Mouse (Mus musculus) kidney, adult 9 months (tissue): ENCODE results near the gene Nicn1.
"Not testable (repeated sequence)": the region's sequence is repeated elsewhere in the genome, so short reads cannot be mapped to it uniquely, and the experiment has no call there.

Source experiments
- DNase-seq: peaks from one replicate; pipeline ENCODE4 v3.0.0; 2022

The Nicn1 gene

DNA sequence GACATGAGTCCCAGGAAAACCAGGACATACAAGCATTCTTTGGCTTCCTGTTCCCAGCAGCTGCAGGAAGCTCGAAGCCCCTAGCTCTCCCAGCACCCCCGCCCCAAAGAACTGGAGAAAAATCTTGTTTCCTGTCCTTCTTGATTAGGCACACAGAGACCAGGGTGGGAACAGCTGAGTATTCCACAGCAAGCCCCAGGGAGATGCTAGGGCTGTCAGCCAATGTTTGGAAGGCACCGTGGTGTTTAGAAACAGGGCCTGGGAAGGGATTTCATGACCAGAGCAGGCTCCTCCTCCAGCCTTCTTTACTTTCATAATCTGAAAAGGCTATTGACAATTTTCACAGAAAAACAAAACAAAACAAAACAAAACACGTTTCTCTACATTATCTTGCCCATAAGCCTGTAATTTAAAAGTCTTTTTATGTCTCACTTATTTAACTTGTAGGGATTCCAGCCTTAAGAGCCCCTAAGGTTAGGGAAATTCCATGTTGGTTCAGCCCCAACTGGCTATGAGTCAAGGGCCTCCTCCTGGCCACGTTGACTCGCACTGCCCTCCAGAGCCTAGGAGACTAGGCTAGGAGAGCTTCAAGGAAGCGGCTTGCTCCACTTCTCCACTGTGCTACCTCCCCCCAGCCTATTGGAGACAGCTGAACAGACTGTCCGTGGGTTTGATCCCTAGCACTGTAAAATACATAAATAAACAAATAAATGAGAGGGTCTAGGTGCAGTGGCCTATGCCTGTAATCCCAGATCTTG, 10.0 kb upstream of the Nicn1 start:
- peak; percentile 77 for DNase-seq

DNA sequence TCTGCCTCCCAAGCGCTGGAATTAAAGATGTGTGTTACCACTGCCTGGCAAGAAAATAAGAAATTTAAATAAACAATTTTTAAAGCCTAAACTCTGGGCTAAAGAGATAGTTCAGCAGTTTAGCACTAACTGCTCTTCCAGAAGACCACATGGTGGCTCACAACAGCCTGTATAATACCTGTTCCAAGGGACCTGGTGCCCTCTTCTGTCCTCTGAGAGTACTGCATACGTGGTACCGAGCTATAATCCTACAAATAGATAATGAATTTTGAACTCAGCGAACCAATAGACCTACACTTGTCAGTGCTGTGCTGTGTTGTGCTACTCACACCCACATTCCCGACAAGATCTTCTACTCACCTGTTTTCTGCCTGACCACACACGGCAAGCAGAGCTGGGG, 5.8 kb upstream of the Nicn1 start:
- DNase-seq = peak; percentile 90

DNA sequence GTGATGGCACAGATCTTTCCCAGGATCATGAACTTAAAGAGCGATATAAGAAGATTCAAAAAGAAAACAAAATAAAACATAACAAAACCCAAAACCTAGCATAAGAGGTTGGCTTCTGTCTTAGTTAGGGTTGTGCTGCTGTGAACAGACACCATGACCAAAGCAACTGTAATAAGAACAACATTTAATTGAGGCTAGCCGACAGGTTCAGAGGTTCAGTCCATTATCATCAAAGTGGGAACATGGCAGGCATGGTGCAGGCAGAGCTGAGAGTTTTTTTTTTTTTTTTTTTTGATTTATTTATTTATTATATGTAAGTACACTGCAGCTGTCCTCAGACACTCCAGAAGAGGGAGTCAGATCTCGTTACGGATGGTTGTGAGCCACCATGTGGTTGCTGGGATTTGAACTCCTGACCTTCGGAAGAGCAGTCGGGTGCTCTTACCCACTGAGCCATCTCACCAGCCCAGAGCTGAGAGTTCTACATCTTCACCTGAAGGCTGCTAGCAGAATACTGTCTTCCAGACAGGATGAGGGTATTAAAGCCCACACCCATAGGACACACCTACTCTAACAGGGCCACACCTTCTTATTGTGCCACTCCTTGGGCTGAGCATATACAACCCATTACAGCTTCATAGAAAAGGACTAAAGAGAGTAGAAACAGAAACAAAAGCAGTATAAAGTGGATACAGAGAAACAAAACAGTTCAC, 2.5 kb upstream of the Nicn1 start:
- DNase-seq = not testable (repeated sequence)

DNA sequence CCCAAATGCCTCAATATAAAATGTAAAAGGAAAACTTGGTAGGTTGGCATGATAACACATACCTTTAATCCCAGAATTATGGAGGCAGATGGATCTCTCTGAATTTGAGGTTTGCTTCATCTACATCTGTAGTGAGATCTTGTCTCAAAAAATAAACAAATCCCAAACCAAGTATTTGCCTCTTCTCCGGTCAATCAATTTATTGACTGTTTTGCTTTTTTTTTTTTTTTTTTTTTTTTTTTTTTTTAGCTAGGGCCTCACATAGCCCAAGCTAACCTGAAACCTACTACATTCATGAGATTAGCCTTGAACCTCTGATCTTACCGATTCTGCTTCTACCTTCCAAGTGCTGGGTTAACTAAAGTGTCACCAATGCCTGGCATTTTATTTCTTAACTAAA, 882 bp upstream of the Nicn1 start:
- no peak for DNase-seq

DNA sequence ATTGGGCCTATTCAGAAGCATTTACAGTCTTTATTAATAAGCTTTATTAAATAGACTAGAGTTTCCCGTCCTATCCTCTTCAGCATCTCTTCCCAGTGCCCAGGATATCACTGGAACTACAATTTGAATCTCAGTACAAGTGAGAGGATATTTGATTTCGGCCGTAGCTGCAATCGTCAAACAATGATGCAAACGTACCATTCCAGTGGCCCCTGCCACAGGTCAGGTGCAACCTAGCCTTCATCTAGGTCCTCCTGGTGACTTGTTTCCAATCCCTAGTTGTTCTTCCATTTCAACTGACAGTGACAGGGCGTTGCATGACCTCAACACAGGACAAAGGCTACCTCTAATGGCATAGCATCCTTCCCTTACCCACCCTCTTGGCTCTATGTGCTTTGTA, 544 bp downstream of the Nicn1 start:
- DNase-seq = no peak

DNA sequence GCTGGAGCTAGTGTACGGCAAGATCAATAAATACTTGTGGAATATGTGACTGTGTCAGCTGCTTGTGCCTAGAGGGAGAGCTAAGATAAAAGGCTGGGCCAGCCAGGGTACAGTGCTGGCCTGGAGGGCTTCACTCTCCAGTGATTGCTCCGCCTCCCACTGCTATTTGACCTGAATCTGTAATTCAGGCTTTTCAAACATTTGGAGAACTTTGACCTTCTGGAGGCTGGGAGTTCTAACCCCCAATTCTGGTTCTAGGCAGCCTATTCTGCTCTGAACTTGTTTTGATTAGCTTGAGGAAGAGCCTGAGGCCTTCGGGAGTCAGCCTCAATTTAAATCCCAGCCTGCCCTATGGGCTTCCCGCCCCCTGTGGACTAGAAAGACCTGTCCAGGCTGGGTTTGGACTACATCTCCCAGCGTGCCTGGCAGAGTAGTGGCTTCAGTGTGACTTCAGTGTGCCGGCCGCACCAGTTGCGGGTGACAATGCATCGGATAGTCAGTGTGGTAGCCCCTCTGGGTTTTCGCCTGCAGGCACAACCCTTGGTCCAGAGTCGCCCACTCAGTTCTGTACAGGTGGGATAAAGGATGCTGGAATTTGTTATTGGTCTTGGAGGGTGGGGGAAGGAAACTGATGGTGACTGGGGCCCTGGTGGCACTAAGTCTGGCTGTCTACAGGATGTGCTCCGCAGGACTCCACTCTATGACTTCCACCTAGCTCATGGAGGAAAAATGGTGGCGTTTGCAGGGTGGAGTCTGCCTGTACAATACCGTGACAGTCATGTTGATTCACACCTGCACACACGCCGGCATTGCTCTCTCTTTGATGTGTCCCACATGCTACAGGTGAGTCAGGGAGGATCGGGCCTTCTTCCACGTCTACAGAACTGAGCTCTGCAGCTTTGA, 6.5 kb downstream of the Nicn1 start, which contains the start of gene Amt:
TSS of gene Amt (plus strand) at position 401 of the 903 bp plus-strand sequence.
- DNase-seq = peak; percentile 96

DNA sequence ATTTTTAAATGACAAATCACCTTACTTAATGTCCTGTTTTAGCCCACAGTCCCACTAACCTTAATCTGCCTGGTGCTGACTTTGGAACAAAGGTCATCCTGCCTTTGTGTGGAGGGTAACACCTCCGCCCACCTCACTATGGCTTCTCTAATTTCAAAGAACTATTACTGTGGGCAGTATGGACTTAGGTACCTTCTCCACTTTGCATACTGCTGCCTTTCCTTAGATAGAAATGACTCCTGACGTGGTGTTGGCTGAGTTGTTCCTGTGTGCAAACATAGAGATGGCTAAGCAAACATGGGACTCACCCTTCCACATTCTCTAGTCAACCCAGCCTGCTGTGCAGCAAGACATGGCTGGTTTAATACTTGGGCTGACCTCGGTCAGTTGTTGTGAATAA, 11.6 kb downstream of the Nicn1 start:
- no peak for DNase-seq

DNA sequence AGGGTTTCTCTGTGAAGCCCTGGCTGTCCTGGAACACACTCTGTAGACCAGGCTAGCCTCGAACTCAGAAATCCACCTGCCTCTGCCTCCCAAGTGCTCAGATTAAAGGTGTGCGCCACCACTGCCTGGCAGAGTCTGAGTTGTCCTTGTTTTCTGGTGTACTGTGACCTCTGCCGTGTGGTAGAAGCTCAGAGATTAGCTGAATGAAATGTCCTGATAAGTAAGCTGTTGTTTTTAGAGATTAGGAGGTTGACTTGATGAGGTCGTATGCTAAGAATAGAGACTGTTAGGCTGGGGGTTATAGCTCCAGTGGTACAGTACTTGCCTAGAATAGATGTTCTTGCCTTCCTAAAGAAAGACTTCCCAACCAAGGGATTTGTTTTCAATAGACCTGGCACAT, 14.5 kb downstream of the Nicn1 start:
- DNase-seq = no peak

DNA sequence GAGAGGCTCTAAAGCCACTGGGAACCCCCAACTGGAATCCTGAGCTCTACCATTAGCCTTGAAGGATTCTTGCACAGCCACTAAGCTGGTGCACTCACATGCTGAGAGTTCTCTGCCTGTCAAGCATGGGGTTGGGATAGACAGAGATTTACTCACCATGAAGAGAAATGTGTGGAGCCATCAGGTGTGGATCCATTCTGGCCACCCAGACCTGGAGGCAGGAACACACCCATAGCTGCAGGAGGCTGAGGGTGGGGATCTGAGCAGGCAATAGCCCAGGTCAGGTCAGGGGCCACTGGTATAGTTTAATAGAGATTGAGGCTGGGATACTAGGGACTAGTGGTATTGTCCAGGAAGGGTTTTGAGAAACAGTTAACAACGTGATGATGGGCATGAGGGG, 14.9 kb downstream of the Nicn1 start:
- no peak for DNase-seq

DNA sequence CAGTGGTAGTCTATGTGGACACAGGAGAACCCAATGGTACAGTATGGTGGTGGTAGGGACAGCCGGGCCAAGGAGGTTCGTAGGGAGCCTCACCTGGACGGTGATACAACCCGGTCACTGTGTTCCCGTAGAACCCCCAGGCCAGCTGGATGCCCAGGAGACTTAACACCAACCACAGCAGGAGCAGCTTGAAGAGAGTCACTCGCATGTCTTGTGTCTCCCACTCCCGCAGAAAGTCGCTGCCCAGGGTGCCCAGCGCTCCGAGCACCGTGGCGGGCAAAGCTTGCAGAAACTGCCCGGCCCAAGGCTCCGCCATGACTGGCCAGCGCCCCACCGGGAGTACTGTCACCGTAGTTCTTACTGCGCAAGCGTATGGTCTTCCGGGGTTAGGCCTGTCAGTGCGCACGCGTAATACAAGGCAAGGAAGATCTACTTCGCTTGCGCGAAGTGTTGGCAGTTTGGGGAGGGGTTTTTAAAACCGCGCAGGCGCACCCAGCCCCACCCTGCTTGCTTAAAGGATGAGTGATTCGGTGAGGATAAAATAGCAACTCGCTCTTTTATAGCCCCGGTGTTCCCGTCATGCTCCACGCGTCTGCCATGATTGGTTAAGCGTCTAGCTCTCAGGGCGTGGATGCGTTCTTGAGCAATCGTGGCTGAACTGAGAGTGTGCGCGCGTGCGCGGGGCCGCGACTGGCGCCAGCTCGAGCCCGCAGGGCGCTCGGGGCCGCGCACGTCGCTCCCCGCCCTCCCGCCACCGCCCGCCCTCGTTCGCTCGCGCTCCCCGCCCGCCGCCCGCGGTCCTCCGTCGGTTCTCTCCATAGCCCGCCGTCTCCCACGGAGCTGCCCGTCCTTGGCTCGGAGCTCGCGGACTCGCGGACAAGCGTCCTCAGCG, 15.6 kb downstream of the Nicn1 start, which contains the start of the genes Rhoa and Tcta:
TSS of gene Rhoa (plus strand) at position 501 of the 892 bp plus-strand sequence.
TSS of gene Tcta (minus strand) at position 532 of the 892 bp plus-strand sequence.
- DNase-seq = peak; percentile 100

DNA sequence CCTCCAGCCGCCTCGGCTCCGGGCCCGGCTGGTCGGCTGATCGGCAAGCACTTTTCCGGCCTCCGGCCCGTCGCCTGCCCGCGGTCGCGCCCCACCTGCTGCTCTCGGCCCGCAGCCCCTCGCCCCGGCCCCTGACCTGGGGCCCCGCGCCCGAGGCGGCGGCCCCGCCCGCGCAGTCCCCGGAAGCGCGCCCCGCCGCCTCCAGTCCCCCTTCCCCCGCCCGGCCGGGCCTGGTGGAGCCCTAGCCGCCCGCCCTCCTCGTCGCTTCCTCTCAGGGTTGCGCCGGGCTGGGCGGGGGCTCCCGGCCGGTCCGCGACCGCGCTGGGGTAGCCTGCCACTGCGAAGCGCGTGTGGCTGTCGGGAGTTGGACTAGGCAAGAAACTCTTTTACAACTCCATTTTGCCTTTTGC, 16.3 kb downstream of the Nicn1 start:
- DNase-seq = peak; percentile 70

DNA sequence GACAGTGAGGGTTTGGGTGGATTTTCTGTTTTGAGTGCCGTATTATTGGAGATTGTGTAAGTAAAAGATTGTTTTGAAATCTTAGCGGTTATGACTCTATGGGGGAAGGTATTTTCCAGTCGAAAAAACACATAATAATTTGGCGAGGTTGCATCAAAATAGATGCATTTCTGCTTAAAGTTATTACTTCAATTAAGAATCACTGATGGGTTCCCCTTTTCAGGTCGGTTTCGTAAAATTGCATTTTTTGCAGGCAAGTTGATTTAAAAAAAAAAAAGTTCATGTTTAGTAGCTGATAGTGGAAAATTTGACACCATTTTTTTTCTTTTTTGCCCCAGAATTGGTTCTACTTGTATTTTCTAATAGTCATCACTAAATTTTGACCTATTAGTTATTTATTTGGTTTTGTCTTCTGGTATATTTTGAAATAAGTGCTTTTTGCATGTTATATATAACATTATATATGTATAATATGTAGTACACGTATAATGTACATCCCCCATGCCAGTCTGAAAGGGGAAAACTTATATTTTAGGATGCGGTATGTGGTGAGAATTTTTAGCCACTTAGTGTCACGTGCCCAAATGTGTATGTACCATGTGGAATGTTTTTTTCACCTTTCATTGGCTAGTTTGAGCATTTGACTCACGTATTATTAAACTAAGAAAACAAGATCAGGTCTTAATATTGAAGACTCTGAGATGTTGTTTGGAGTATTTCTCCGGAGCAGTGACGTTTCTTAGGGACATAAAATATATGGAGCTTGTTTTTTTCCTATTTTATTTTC, 17.0 kb downstream of the Nicn1 start:
- no peak for DNase-seq

DNA sequence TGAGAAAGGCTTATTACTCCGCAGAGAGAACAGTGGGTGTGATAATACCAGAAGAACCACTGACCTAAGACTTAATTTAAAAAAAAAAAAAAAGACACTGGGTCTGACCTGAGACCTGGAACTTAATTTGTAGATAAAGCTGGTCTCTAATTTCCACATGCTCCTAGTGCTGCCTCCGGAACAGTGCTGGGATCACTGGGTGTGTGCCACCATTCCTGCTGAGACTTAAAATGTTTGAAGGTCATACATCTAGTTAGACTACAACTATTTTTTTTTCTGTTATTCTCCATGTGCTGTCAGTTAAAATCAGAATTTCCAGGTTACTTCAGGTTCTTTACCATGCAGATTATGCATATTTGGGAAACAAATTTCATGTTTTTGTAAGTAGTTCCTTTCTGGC, 17.9 kb downstream of the Nicn1 start:
- peak; percentile 41 for DNase-seq

DNA sequence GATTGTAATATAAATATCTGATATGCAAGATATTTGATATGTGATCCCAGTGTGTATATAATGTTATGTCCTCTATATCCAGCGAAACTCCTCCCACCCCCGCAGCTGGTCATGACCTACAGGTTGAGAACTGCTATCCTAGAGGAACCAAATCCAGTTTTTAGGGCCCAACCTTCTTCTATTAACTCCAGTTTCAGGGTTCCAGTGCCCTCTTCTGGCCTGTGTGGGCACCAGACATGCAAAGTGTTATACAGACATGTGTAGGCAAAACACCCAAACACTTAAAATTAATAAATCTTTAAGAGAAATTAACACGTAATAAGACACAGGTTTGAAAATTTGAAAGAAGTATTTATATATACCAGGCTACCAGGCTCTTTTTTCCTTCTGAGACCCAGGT, 27.3 kb downstream of the Nicn1 start:
- no peak for DNase-seq

DNA sequence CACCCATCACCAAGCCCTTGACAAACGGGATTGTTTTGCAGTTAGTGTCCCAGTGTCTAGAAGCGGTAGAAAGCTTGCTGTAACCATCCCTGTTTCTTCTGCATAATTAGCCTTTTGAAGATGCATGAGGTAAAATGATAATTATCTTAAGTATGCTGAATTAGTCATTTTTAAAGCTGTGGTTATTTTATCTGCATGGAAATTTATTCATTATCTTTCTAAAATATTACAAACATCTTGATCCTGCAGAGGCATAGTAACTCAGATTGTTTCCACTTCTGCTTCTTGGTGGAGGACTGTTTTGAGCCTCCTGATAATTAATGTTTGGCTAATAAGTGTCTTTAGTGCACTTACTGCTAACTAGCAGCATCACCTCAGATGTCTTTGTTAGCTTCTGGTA, 28.2 kb downstream of the Nicn1 start:
- DNase-seq = no peak

DNA sequence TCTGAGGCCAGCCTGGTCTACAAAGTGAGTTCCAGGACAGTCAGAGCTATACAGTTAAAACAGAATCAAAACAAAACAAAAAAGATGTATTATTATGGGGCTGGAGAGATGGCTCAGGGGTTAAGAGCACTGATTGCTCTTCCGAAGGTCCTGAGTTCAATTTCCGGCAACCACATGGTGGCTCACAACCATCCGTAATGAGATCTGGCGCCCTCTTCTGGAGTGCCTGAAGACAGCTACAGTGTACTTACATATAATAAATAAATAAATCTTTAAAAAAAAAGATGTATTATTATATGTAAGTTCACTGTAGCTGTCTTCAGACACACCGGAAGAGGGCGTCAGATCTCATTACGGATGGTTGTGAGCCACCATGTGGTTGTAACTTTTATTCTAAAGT, 31.8 kb downstream of the Nicn1 start:
- not testable (repeated sequence) for DNase-seq

DNA sequence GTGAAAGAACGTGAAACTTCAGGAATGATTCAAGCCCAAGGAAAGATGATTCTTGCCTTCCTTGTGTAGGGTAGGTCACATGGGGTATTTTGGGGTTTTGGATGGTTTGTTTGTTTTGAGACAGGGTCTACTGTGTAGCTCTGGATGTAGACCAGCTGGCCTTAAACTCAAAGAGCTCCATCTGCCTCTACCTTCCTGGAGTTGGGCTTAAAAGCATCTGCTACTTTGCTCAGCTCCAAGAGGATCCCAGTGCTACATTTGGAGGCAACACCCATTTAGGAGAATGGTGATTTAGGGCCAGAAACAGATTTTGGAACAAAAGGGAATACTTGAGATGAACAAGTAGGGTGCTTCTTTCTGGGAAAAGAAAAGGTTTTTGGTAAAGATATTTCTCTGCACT, 34.6 kb downstream of the Nicn1 start:
- DNase-seq = no peak

DNA sequence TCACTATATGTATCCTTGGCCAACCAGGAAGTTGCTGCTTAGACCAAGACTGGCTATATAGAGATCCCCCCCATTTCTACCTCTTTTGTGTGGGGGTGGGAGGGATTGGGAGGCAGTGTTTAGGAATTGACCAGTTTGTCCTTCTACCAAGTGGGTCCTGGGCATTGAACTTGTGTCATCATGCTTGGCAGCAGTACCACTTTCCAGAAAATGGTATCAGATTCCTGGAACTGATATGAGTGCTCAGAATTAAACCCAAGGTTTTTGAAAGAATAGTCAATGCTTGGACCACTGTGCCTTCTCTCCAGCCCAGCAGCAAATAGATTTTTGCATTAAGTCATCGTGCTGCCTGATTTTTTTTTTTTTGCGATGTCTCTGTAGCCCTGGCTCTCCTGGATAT, 35.6 kb downstream of the Nicn1 start:
- no peak for DNase-seq

DNA sequence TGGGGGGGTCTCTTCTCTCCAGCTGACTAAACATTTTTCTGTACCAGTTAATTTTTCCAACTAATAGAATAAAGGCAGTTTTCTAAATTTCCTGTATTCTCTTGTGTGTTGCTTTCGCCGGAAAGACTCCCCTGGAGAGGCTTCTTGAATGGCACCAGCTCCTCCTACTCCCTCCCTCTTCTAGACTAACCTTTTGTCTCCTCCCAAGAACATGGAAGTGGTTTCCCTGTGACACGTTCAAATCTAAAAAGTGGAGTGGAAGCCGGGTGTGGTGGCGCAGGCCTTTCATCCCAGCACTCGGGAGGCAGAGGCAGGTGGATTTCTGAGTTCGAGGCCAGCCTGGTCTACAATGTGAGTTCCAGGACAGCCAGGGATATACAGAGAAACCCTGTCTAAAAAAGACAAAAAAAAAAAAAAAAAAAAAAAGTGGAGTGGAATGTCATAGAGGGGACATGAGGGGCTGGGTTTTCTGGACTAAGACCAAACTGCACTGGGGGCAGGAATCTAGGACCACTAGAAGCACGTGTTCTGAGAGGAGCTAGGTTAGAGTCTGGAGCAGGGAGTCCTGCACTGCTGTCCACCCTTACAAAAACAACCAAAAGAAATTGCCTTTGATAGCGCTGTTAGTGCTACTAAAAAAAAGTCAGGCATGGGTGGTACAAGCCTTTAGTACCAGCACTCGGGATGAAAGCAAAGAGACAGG, 47.8 kb downstream of the Nicn1 start:
- no peak for DNase-seq

DNA sequence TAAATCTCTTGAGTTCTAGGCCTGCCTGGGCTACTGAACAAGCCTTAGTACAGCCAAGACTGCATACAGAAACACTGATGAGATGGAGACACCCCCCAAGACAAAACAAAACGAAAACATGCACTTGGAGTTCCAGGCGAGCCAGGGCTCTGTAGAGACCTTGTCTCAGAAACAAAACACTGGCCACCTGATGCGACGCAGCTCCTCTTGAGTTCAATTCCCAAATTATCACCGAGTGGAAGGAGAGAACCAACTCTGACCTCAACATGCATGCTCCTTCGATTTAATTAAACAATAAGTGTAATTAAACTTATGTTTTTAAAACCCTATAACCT, 48.3 kb downstream of the Nicn1 start:
- no peak for DNase-seq
